Mouse (Mus musculus): Measurements from ENCODE around the gene Lingo2. TPM values are rescaled to one million over a fixed set of nuclear protein-coding genes. Genes with fewer than 3 reads are reported as not detected.

Gene Lingo2
- polyA plus RNA-seq (2016; fragmentation: Nextera tagmentation; extraction: Ambion mirVana) = 0.06 and 0.11 TPM in 2 replicates

GRCm38 (mm10) chr4:36951150-36951954, at the start of gene Lingo2:
Gene Lingo2, minus strand, starts transcription at chr4:36951747.
- ATAC-seq = no peak
- H3K9me3 ChIP-seq (replicated peaks) = no peaks in the 10 kb centered on the region
- WGBS (ENCODE audit: insufficient replicate concordance) = 1% methylated on average over 58 of the region's 61 CpGs
- peak within 1 kb of the TSS; percentile 62 for H3K4me2 ChIP-seq
- H3K4me1 ChIP-seq = no peaks in the 10 kb centered on the region
- no peak within 1 kb of the TSS for H3K27ac ChIP-seq
- no peaks in the 10 kb centered on the region for H3K36me3 ChIP-seq
- H3K4me3 ChIP-seq = peak within 1 kb of the TSS; percentile 37
- H3K27me3 ChIP-seq (replicated peaks) = peaks cover 47% of the 10 kb centered on the region
- H3K9ac ChIP-seq = no peak within 1 kb of the TSS

- H3K27me3 ChIP-seq (replicated peaks) = no peaks in the 10 kb centered on the region
- 56% methylated on average over 4 of the region's 4 CpGs for WGBS (ENCODE audit: insufficient replicate concordance)
- H3K4me2 ChIP-seq = no peak overlapping the region
- H3K9ac ChIP-seq = no peak overlapping the region
- H3K4me3 ChIP-seq = no peak overlapping the region
- H3K27ac ChIP-seq = no peak overlapping the region
- H3K36me3 ChIP-seq = no peaks in the 10 kb centered on the region
- H3K4me1 ChIP-seq = no peaks in the 10 kb centered on the region
- no peaks in the 10 kb centered on the region for H3K9me3 ChIP-seq (replicated peaks)
- no peak for ATAC-seq
Observed at GRCm38 (mm10) chr4:36973358-36973757, 21.8 kb upstream of the Lingo2 start.

- H3K4me3 ChIP-seq = no peak overlapping the region; the same call in 1 of the 2 replicates
- peak overlapping the region; percentile 62; the same call in 1 of the 2 replicates for H3K4me2 ChIP-seq
- H3K9me3 ChIP-seq (replicated peaks) = no peaks in the 10 kb centered on the region
- WGBS (ENCODE audit: insufficient replicate concordance) = 4% methylated on average over 20 of the region's 20 CpGs
- no peak overlapping the region for H3K9ac ChIP-seq
- H3K27me3 ChIP-seq (replicated peaks) = peaks cover 47% of the 10 kb centered on the region
- no peak overlapping the region for H3K27ac ChIP-seq
- H3K36me3 ChIP-seq = no peaks in the 10 kb centered on the region
- H3K4me1 ChIP-seq = no peaks in the 10 kb centered on the region
- ATAC-seq = no peak
Observed at GRCm38 (mm10) chr4:36952431-36953429, 1.2 kb upstream of the Lingo2 start.

GRCm38 (mm10) chr4:36951955-36952215, 338 bp upstream of the Lingo2 start:
- H3K4me2 ChIP-seq = peak overlapping the region; percentile 62
- no peaks in the 10 kb centered on the region for H3K9me3 ChIP-seq (replicated peaks)
- ATAC-seq = no peak
- H3K27ac ChIP-seq = no peak overlapping the region
- H3K36me3 ChIP-seq = no peaks in the 10 kb centered on the region
- H3K27me3 ChIP-seq (replicated peaks) = peaks cover 47% of the 10 kb centered on the region
- H3K9ac ChIP-seq = no peak overlapping the region
- WGBS (ENCODE audit: insufficient replicate concordance) = 1% methylated on average over 7 of the region's 7 CpGs
- H3K4me3 ChIP-seq = peak overlapping the region; percentile 37
- no peaks in the 10 kb centered on the region for H3K4me1 ChIP-seq

GRCm38 (mm10) chr4:36950790-36951149, 777 bp downstream of the Lingo2 start:
- Histone ChIP-seq H3K9ac (no peak overlapping the region), H3K4me3 (peak overlapping the region; percentile 37), H3K27ac (no peak overlapping the region), H3K27me3 (replicated peaks) (peaks cover 47% of the 10 kb centered on the region), H3K4me1 (no peaks in the 10 kb centered on the region), H3K36me3 (no peaks in the 10 kb centered on the region), H3K4me2 (peak overlapping the region; percentile 62), H3K9me3 (replicated peaks) (no peaks in the 10 kb centered on the region)
- ATAC-seq = no peak
- 3% methylated on average over 11 of the region's 11 CpGs for WGBS (ENCODE audit: insufficient replicate concordance)

GRCm38 (mm10) chr4:36950021-36950751, 1.4 kb downstream of the Lingo2 start:
- Histone ChIP-seq H3K27ac (no peak overlapping the region), H3K9ac (no peak overlapping the region), H3K4me2 (peak overlapping the region; percentile 62), H3K4me1 (no peaks in the 10 kb centered on the region), H3K4me3 (peak overlapping the region; percentile 37), H3K27me3 (replicated peaks) (peaks cover 47% of the 10 kb centered on the region), H3K36me3 (no peaks in the 10 kb centered on the region), H3K9me3 (replicated peaks) (no peaks in the 10 kb centered on the region)
- WGBS (ENCODE audit: insufficient replicate concordance) = under 1% methylated on average over 34 of the region's 43 CpGs
- peak; percentile 30; the same call in 1 of the 2 replicates for ATAC-seq

- Histone ChIP-seq H3K27ac (no peak overlapping the region), H3K4me3 (no peak overlapping the region), H3K4me1 (no peaks in the 10 kb centered on the region), H3K4me2 (no peak overlapping the region), H3K36me3 (no peaks in the 10 kb centered on the region), H3K9me3 (replicated peaks) (no peaks in the 10 kb centered on the region), H3K9ac (no peak overlapping the region), H3K27me3 (replicated peaks) (no peaks in the 10 kb centered on the region)
- 57% methylated on average over 1 of the region's 1 CpGs for WGBS (ENCODE audit: insufficient replicate concordance)
- no peak for ATAC-seq
Observed at GRCm38 (mm10) chr4:36890810-36891209, 60.7 kb downstream of the Lingo2 start.

GRCm38 (mm10) chr4:36890365-36890764, 61.2 kb downstream of the Lingo2 start:
- 64% methylated on average over 3 of the region's 3 CpGs for WGBS (ENCODE audit: insufficient replicate concordance)
- Histone ChIP-seq H3K4me2 (no peak overlapping the region), H3K4me3 (no peak overlapping the region), H3K9me3 (replicated peaks) (no peaks in the 10 kb centered on the region), H3K27me3 (replicated peaks) (no peaks in the 10 kb centered on the region), H3K27ac (no peak overlapping the region), H3K4me1 (no peaks in the 10 kb centered on the region), H3K36me3 (no peaks in the 10 kb centered on the region), H3K9ac (no peak overlapping the region)
- ATAC-seq = no peak

GRCm38 (mm10) chr4:36874781-36875180, 76.8 kb downstream of the Lingo2 start:
- Histone ChIP-seq H3K9me3 (replicated peaks) (no peaks in the 10 kb centered on the region), H3K36me3 (no peaks in the 10 kb centered on the region), H3K4me1 (no peaks in the 10 kb centered on the region), H3K27ac (no peak overlapping the region), H3K27me3 (replicated peaks) (no peaks in the 10 kb centered on the region), H3K4me3 (no peak overlapping the region), H3K9ac (no peak overlapping the region), H3K4me2 (no peak overlapping the region)
- no peak for ATAC-seq

- ATAC-seq = no peak
- no peak overlapping the region for H3K9ac ChIP-seq
- no peak overlapping the region for H3K4me2 ChIP-seq
- no peaks in the 10 kb centered on the region for H3K27me3 ChIP-seq (replicated peaks)
- no peaks in the 10 kb centered on the region for H3K9me3 ChIP-seq (replicated peaks)
- no peaks in the 10 kb centered on the region for H3K4me1 ChIP-seq
- no peak overlapping the region for H3K4me3 ChIP-seq
- no peak overlapping the region for H3K27ac ChIP-seq
- H3K36me3 ChIP-seq = no peaks in the 10 kb centered on the region
Observed at GRCm38 (mm10) chr4:36824982-36825381, 126.6 kb downstream of the Lingo2 start.

GRCm38 (mm10) chr4:36821914-36822313, 129.6 kb downstream of the Lingo2 start:
- Histone ChIP-seq H3K9ac (no peak overlapping the region), H3K4me3 (no peak overlapping the region), H3K27me3 (replicated peaks) (no peaks in the 10 kb centered on the region), H3K27ac (no peak overlapping the region), H3K9me3 (replicated peaks) (no peaks in the 10 kb centered on the region), H3K36me3 (no peaks in the 10 kb centered on the region), H3K4me1 (no peaks in the 10 kb centered on the region), H3K4me2 (no peak overlapping the region)
- ATAC-seq = no peak

- WGBS (ENCODE audit: insufficient replicate concordance) = 43% methylated on average over 4 of the region's 4 CpGs
- Histone ChIP-seq H3K4me1 (no peaks in the 10 kb centered on the region), H3K9ac (no peak overlapping the region)
Observed at GRCm38 (mm10) chr4:36775088-36775487, 176.5 kb downstream of the Lingo2 start.

More at GRCm38 (mm10) chr4:36775088-36775487, 176.5 kb downstream of the Lingo2 start:
- H3K4me2 ChIP-seq = no peak overlapping the region
- no peaks in the 10 kb centered on the region for H3K9me3 ChIP-seq (replicated peaks)
- H3K27me3 ChIP-seq (replicated peaks) = no peaks in the 10 kb centered on the region
- H3K27ac ChIP-seq = no peak overlapping the region
- ATAC-seq = no peak
- H3K4me3 ChIP-seq = no peak overlapping the region
- no peaks in the 10 kb centered on the region for H3K36me3 ChIP-seq
